Mouse (Mus musculus): ENCODE results near the gene Olfr420. TPM values are rescaled to one million over a fixed set of nuclear protein-coding genes. Genes with fewer than 3 reads are reported as not detected.
A peak's percentile ranks its signal among the peaks of the same experiment; 100 is the strongest.

Olfr420 gene
- polyA plus RNA-seq, 1 experiment: not detected

DNA sequence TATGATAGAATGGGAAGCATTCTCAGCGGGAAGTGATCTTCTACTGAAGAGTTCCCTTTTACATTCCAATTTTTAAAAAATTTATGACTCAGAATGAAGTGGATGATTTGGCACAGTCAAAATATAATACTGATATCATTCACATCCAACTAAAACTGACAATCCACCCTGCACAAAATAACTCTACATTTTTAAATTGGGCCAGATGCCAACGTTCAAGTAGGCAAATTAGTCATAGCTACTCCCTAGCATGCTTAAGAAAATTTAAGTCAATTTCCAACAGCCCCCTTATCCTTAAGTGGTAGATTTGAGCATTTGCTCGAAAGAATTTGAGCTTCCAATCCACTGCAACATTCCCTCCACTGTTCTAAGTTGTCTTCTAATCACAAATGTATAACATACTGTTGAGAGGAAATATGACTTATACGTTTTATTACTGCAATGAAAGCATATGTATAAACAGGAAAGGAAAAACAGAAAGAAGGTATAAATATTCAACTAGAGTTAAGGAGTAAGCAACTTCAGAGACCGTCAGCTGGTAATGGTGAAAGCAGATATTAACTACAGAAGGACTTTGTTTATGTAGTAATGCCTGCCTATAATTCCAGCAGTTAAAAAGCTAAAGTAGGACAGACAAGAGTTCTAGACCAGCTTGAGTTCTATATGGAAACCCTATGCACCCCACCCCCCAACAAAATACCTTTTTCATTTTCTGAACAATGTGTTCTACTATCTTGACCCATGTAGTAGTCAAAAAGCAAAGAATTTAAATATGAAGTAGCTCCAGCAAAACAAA is 15.5 kb downstream of the Olfr420 start:
- Histone ChIP-seq H3K27ac (ENCODE audit: insufficient read depth, low read length) (peak overlapping the region; percentile 65; the same call in 1 of the 2 replicates), H3K4me1 (ENCODE audit: control insufficient read depth, insufficient read depth, low read length) (peaks cover 3% of the 10 kb centered on the region; the same call in 1 of the 2 replicates), H3K4me3 (ENCODE audit: insufficient read depth, low read length) (no peak overlapping the region)
- no peak for TF ChIP-seq CTCF (IDR thresholded peaks at IDR 0.05; ENCODE audit: borderline replicate concordance, insufficient read depth, low read length)

DNA sequence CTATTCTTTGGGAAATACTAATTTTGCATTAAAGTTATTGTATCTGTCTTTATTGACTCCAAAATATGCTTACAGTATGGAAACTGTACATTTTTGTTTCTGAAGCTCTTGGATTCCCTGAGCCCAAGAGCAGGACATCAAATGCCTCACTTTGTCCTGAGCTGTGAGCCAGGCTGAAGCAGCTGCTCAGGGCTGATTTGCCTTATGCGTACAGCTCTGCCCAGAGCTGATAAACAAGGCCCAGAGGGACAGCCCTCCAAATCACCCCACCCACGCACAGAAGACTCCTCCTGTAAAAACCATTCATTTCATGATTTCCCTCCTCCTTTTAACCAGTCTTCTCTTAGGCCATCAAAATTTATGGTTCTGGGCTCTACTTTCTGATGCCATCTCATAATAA is 16.1 kb downstream of the Olfr420 start:
- Histone ChIP-seq H3K27ac (ENCODE audit: insufficient read depth, low read length) (no peak overlapping the region), H3K4me1 (ENCODE audit: control insufficient read depth, insufficient read depth, low read length) (peaks cover 3% of the 10 kb centered on the region; the same call in 1 of the 2 replicates), H3K4me3 (ENCODE audit: insufficient read depth, low read length) (no peak overlapping the region)
- TF ChIP-seq POLR2A (IDR thresholded peaks at IDR 0.05; ENCODE audit: low read depth, low read length) (no peak), CTCF (IDR thresholded peaks at IDR 0.05; ENCODE audit: borderline replicate concordance, insufficient read depth, low read length) (no peak)

DNA sequence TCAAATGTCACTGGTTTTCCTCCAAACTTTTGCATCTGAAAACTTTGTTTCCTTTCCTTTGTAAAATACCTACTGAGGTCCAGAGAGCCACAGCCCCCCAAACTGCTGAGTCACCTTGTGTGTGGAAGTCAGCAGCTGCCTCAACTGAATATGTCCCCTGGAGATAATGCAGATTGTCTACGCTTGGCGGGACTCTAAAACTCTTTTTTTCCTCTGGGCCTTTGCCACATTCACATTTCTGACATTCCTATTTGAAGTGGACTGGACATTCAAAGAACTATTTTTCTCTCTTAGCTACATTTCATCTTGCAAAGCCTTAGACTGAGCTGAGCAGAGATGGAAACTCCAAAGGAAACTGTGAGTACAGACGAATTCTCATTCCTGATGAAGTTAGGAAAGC is 17.2 kb downstream of the Olfr420 start, which contains the start of gene Spta1:
Gene Spta1, plus strand, starts transcription at position 172 of the 400 bp plus-strand sequence.
- TF ChIP-seq POLR2A (IDR thresholded peaks at IDR 0.05; ENCODE audit: low read depth, low read length): no peak
- TF ChIP-seq CTCF (IDR thresholded peaks at IDR 0.05; ENCODE audit: borderline replicate concordance, insufficient read depth, low read length): no peak
- H3K4me3 ChIP-seq (ENCODE audit: insufficient read depth, low read length): no peak within 1 kb of the TSS
- peak within 1 kb of the TSS; percentile 43 for H3K27ac ChIP-seq (ENCODE audit: insufficient read depth, low read length)
- peaks cover 3% of the 10 kb centered on the region; the same call in 1 of the 2 replicates for H3K4me1 ChIP-seq (ENCODE audit: control insufficient read depth, insufficient read depth, low read length)

GRCm38 (mm10) chr1:174204699-174205098 is 49.3 kb downstream of the Olfr420 start:
- Histone ChIP-seq H3K4me1 (ENCODE audit: control insufficient read depth, insufficient read depth, low read length) (no peaks in the 10 kb centered on the region), H3K4me3 (ENCODE audit: insufficient read depth, low read length) (no peak overlapping the region), H3K27ac (ENCODE audit: insufficient read depth, low read length) (no peak overlapping the region)
- TF ChIP-seq CTCF (IDR thresholded peaks at IDR 0.05; ENCODE audit: borderline replicate concordance, insufficient read depth, low read length): no peak
- no peak for TF ChIP-seq POLR2A (IDR thresholded peaks at IDR 0.05; ENCODE audit: low read depth, low read length)

Other genes with a start within 250 kb of the Olfr420 start
- gene Ifi211, start 242.6 kb upstream of the Olfr420 start, polyA plus RNA-seq (2011; ENCODE audit: insufficient read length, low read depth, missing spikeins): 27.4 TPM in 2 replicates
- 3.7 and 8.8 TPM in 2 replicates for gene Mndal, start 213.1 kb upstream of the Olfr420 start, polyA plus RNA-seq (2011; ENCODE audit: insufficient read length, low read depth, missing spikeins)
- gene Ifi203, start 213.0 kb upstream of the Olfr420 start, polyA plus RNA-seq (2011; ENCODE audit: insufficient read length, low read depth, missing spikeins): 5.0 and 9.6 TPM in 2 replicates
- not detected in 2 replicates for gene Ifi202b, start 172.9 kb upstream of the Olfr420 start, polyA plus RNA-seq (2011; ENCODE audit: insufficient read length, low read depth, missing spikeins)
- 0.95 and 2.4 TPM in 2 replicates for gene Ifi205, start 123.8 kb upstream of the Olfr420 start, polyA plus RNA-seq (2011; ENCODE audit: insufficient read length, low read depth, missing spikeins)
- gene Olfr433, start 114.9 kb upstream of the Olfr420 start, polyA plus RNA-seq (2011; ENCODE audit: insufficient read length, low read depth, missing spikeins): not detected in 2 replicates
- not detected in 2 replicates for gene Olfr432, start 106.4 kb upstream of the Olfr420 start, polyA plus RNA-seq (2011; ENCODE audit: insufficient read length, low read depth, missing spikeins)
- not detected in 2 replicates for gene Olfr430, start 89.0 kb upstream of the Olfr420 start, polyA plus RNA-seq (2011; ENCODE audit: insufficient read length, low read depth, missing spikeins)
- not detected in 2 replicates for gene Olfr429, start 71.3 kb upstream of the Olfr420 start, polyA plus RNA-seq (2011; ENCODE audit: insufficient read length, low read depth, missing spikeins)
- not detected in 2 replicates for gene Olfr427, start 58.7 kb upstream of the Olfr420 start, polyA plus RNA-seq (2011; ENCODE audit: insufficient read length, low read depth, missing spikeins)
- not detected in 2 replicates for gene Olfr231, start 34.5 kb upstream of the Olfr420 start, polyA plus RNA-seq (2011; ENCODE audit: insufficient read length, low read depth, missing spikeins)
- gene Olfr424, start 24.1 kb upstream of the Olfr420 start, polyA plus RNA-seq (2011; ENCODE audit: insufficient read length, low read depth, missing spikeins): not detected in 2 replicates
- gene Spta1, start 17.1 kb downstream of the Olfr420 start, polyA plus RNA-seq (2011; ENCODE audit: insufficient read length, low read depth, missing spikeins): 0.32 and 0.37 TPM in 2 replicates
- not detected in 2 replicates for gene Olfr419, start 96.4 kb downstream of the Olfr420 start, polyA plus RNA-seq (2011; ENCODE audit: insufficient read length, low read depth, missing spikeins)
- gene Mptx1, start 174.9 kb downstream of the Olfr420 start, polyA plus RNA-seq (2011; ENCODE audit: insufficient read length, low read depth, missing spikeins): not detected in 2 replicates
- gene Olfr417, start 209.5 kb downstream of the Olfr420 start, polyA plus RNA-seq (2011; ENCODE audit: insufficient read length, low read depth, missing spikeins): not detected in 2 replicates
- not detected in 2 replicates for gene Olfr248, start 235.4 kb downstream of the Olfr420 start, polyA plus RNA-seq (2011; ENCODE audit: insufficient read length, low read depth, missing spikeins)